Mouse (Mus musculus): ENCODE data around the gene Cpe.

Gene Cpe

GRCm38 (mm10) chr8:64634131-64634865 is 58.6 kb downstream of the Cpe start:
- in situ Hi-C loops (cut with MseI, MboI), result no loop called here

DNA sequence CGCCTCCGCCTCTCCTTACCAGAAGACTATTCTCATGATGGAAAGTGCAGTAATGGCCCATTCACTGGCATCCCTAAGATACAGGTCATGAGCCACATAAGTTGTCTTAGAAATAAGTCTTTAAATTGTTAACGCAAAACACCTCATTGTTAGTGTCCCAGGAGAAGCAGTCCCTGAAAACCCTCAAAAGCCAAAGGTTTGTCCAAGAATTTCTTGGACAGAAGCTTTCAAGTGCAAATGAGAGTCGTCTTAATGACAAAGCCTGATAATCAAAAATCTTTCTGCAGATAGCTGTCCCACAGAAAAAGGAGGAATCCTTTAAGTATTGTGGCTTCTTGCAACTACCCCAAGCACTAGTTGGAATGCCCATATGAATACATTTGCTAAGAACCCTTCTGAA is 60.7 kb downstream of the Cpe start:
- in situ Hi-C loops (cut with MseI, MboI), result no loop called here

DNA sequence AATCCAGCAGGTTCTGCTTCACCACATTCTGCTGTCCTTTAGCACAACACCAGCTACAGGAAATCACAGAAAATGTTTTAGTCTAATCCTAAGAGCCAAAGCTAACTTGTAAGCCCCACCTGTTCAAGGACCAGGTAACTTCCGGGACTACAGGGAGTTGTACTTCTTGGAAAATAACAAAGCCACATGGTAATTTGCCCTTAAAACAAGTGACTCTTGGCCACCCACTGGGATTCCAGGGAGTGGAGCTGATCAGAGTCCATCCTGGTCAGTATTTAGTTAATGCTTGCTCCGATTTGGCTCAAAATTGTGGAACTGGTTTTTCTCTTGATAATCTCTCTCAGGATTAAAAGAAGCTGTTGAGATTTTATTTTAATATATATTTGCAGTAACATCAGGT is 61.1 kb downstream of the Cpe start:
- in situ Hi-C loops (cut with MseI, MboI), result no loop called here

DNA sequence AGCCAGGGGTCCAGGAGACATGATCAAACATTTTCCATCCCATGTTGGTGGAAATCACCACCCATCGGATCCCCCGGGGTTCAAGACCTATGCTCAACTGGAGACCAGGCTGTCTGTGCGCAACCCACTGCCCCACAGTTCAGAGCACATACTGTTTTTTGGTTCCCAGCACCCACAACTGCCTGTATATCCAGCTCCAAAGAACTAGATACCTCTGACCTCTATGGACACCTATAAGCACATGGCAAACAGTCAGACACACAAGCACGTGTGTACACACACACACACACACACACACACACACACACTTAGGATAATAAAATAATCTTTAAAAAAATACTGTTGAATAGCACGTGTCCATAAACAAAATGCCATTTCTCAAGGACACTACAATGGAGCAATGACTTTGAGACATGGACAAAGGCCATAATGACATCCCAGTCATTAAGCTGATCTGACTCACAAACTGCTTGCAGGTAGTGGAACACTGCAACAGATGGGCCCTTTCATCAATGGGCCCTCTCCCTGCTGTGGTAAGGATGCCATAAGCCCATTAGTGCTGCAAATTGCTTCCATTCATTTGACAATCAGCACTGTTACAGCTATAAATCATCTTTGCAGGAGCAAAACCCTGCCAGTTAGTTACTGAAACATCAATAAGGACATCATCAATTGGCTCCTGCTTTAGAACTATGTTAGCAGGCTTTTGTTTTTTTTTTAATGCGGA is 63.7 kb downstream of the Cpe start:
- in situ Hi-C loops (cut with MseI, MboI), result no loop called here

DNA sequence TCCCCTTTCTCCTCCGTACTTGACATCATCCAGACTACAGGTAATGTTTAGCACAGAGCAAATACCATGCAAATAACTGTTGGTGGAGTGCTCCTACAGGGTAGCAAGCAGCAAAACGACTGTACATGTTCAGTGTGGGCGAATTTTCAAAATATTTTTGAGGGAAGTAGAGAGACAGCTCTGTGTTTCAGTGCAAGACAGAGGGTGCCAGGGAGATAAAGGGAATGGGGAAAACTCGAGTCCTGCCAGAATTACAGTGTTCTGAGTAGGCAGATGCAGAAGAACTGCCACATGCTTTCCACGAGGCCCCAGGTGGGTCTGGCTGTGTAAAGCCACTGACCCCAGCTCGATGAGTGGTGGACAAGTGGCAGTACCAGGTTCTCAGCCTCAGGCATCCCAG is 64.8 kb downstream of the Cpe start:
- in situ Hi-C loops (cut with MseI, MboI), result no loop called here

GRCm38 (mm10) chr8:64624603-64625037 is 68.2 kb downstream of the Cpe start:
- in situ Hi-C loops (cut with MseI, MboI), result loop anchor here in 1 of 2 experiments (25.0 kb wide), 1 partner anchor 313 kb away; the partner anchor contains the start of gene Tmem192

- in situ Hi-C loops (cut with MseI, MboI), result loop anchor here in 1 of 2 experiments (25.0 kb wide), 1 partner anchor 317 kb away; the partner anchor contains the start of gene Tmem192
These were observed 72.3 kb downstream of the Cpe start for GRCm38 (mm10) chr8:64620365-64621150.

GRCm38 (mm10) chr8:64619661-64620060 is 73.2 kb downstream of the Cpe start:
- in situ Hi-C loops (cut with MseI, MboI), result loop anchor here (10.0 to 25.0 kb wide), 3 partner anchors 75 to 325 kb away; partner anchors contain the start of genes Tmem192 (in 2 of the 2) and Cpe (in 1 of the 2)

- in situ Hi-C loops (cut with MseI, MboI), result loop anchor here (10.0 to 25.0 kb wide), 3 partner anchors 76 to 326 kb away; partner anchors contain the start of genes Tmem192 (in 2 of the 2) and Cpe (in 1 of the 2)
These were observed 74.2 kb downstream of the Cpe start for GRCm38 (mm10) chr8:64618618-64619017.

DNA sequence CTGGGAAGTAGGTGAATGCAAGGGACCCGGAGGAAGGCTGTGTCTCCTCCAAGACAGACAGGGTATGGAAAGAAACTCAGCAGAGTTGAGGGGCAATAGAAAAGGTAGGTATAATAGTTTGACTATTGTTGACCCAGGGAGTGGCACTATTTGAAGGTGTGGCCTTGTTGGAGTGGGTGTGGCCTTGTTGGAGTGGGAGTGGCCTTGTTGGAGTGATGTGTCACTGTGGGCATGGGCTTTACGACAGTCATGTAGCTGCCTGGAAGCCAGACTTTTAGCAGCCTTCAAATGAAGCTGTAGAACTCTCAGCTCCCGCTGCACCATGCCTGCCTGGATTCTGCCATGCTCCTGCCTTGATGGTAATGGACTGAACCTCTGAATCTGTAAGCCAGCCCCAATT is 76.3 kb downstream of the Cpe start:
- in situ Hi-C loops (cut with MseI, MboI), result loop anchor here (10.0 to 25.0 kb wide), 3 partner anchors 78 to 328 kb away; partner anchors contain the start of genes Tmem192 (in 2 of the 2) and Cpe (in 1 of the 2)

- in situ Hi-C loops (cut with MseI, MboI), result loop anchor here (10.0 to 25.0 kb wide), 3 partner anchors 79 to 329 kb away; partner anchors contain the start of genes Tmem192 (in 2 of the 2) and Cpe (in 1 of the 2)
These were observed 77.4 kb downstream of the Cpe start for GRCm38 (mm10) chr8:64615459-64615858.

DNA sequence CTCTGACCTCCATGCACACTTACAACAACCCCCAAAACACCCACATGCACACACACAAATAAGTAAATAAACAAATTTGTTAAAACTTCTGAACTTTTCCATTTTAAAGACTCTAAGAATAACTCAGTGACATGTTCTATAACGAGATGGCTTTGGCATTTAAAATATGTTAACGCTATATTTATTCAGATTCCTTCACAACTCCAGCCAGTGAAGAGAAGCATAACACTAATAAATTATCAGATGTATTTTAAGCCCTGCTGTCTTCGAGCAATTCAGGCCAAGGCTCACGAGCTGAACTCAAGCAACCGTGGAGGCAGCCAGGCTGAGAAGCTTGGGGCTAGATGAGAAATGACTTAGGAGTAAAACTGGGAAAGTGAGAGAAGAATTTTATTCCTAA is 79.2 kb downstream of the Cpe start:
- in situ Hi-C loops (cut with MseI, MboI), result loop anchor here (10.0 to 25.0 kb wide), 3 partner anchors 81 to 331 kb away; partner anchors contain the start of genes Tmem192 (in 2 of the 2) and Cpe (in 1 of the 2)

GRCm38 (mm10) chr8:64611210-64611974 is 81.5 kb downstream of the Cpe start:
- in situ Hi-C loops (cut with MseI, MboI), result loop anchor here (10.0 to 25.0 kb wide), 3 partner anchors 83 to 333 kb away; partner anchors contain the start of genes Tmem192 (in 2 of the 2) and Cpe (in 1 of the 2)

DNA sequence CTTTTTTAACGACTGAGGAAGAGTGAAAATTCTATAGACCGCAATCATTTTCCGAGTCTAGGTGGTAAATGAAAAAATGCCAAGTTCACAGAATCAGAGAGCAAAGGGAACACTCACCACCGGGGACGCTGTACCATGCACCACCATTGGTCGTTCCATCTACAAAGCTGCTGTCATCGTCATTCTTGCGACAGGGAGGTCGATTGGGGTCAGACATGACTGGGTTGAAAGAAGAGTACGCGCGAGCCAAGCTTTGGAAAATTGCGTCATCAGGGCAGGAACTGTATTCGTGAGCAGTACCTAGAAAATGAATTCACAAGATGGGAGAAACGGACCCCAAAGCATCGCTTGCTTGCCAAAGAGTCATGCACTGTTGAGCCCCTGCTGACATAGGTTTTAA is 83.9 kb downstream of the Cpe start:
- in situ Hi-C loops (cut with MseI, MboI), result loop anchor here in 1 of 2 experiments (25.0 kb wide), 1 partner anchor 328 kb away; the partner anchor contains the start of gene Tmem192

- in situ Hi-C loops (cut with MseI, MboI), result loop anchor here in 1 of 2 experiments (25.0 kb wide), 1 partner anchor 331 kb away; the partner anchor contains the start of gene Tmem192
These were observed 86.8 kb downstream of the Cpe start for GRCm38 (mm10) chr8:64606015-64606414.

DNA sequence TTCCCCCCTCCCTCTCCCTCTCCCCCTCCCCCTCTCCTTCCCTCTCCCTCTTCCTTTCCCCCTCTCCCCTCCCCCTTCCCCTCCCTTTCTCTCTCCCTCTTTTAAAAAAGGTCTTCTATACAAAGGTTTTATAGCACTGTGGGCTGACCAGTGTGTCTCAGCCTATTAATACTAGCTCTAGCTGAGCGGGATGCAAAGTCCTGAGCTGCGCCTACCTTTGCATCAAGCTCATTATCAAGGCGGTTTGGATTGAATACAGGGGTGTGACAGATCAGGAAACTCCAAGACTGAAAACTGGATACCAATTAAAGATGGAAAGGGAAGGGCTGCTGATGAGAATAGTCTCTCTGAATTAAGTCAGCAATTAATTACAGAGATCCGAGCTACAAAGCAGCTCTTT is 94.6 kb downstream of the Cpe start:
- in situ Hi-C loops (cut with MseI, MboI), result no loop called here

- in situ Hi-C loops (cut with MseI, MboI), result no loop called here
These were observed 95.5 kb downstream of the Cpe start for GRCm38 (mm10) chr8:64597042-64597970.

DNA sequence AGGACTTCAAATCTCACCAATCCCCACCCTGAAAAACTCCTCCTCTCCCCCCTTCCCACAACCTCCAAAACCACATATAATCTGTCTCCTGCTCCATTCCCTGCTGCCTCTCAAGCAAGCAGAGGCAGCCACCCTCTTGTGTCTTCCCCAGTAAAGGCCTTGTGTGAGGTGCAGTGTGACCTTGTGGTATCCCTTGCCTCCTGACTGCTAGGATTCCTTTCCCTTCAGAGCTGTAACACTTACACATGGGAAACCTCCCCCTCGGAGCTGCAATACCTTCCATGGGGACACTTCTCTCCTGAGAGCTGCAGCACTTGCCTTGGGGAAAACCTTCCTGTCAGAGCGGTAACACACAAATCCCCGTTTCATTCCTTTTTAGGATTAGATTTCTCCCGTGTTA is 96.5 kb downstream of the Cpe start:
- in situ Hi-C loops (cut with MseI, MboI), result no loop called here

DNA sequence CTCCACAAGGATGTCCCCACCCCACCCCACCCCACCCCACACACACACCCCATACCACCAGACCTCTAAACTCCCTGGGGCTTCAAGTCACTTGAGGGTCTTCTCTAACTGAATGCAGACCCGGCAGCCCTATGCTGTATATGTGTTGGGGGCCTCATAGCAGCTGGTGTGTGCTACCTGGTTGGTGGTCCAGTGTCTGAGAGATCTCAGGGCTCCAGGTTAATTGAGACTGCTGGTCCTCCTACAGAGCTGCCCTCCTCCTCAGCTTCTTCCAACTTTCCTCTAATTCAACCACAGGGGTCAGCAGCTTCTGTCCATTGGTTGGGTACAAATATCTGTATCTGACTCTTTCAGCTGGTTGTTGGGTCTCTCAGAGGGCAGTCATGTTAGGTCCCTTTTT is 102.4 kb downstream of the Cpe start:
- in situ Hi-C loops (cut with MseI, MboI), result no loop called here
